Mouse (Mus musculus): ENCODE measurements at regions not wholly inside any gene's neighbourhood (a gene's known extent, or its start where the extent isn't known, plus 50 kb on each side); places are given as distances from the start of the nearest gene placed in this dataset.

DNA sequence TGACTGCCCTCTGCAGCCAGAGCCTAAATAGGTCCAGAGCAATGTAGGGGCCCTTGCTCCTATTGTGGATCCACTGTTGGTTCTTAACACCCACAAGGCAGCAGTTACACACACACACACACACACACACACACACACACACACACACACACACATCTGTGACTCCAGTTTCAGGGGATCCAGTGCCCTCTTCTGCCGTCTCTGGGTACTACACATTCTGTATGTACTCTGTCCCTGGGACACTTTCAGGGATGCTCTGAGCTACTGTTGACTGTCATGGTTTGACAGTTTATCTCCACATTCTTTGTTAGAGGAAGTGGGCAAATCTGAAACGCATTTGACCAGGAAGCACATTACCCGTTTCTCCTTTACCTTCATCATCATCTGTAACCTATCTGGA lies 443.8 kb upstream of the Igfbp7 start:
- TF ChIP-seq E2F4 (IDR thresholded peaks at IDR 0.05; ENCODE audit: borderline replicate concordance, low read depth, low read length) (no peak), CHD2 (IDR thresholded peaks at IDR 0.05; ENCODE audit: low read length) (no peak), TBP (IDR thresholded peaks at IDR 0.05; ENCODE audit: low read depth, low read length) (no peak), SMC3 (IDR thresholded peaks at IDR 0.05; ENCODE audit: low read depth, low read length) (no peak), MEF2A (IDR thresholded peaks at IDR 0.05; ENCODE audit: extremely low read depth, insufficient replicate concordance, low read depth, low read length, poor library complexity, severe bottlenecking) (no peak), MAFK (IDR thresholded peaks at IDR 0.05; ENCODE audit: borderline replicate concordance, low read depth, low read length) (no peak), POLR2A (IDR thresholded peaks at IDR 0.05; ENCODE audit: control insufficient read depth in 1 of 2, insufficient read depth in 1 of 2, low read depth in 1 of 2, low read length in 2 of 2, poor library complexity in 1 of 2) (no peak), CHD1 (IDR thresholded peaks at IDR 0.05; ENCODE audit: low read depth, low read length) (no peak), GATA1 (IDR thresholded peaks at IDR 0.05; ENCODE audit: low read depth, low read length) (no peak), ETS1 (IDR thresholded peaks at IDR 0.05; ENCODE audit: low read depth, low read length) (no peak), KAT2A (conservative IDR thresholded peaks at IDR 0.05; ENCODE audit: low read depth, low read length) (no peak)
- H3K4me1 ChIP-seq (ENCODE audit: control insufficient read depth in 1 of 2, insufficient read depth in 2 of 2, low read length in 2 of 2) = no peaks in the 10 kb centered on the region
- H3K9ac ChIP-seq (ENCODE audit: control insufficient read depth, low read depth, low read length, poor library complexity, severe bottlenecking) = no peak overlapping the region
- no peak overlapping the region for H3K4me3 ChIP-seq (ENCODE audit: control insufficient read depth in 1 of 2, insufficient read depth in 1 of 2, low read depth in 2 of 2, low read length in 2 of 2)
- no peak for DNase-seq (ENCODE audit: low read depth, low spot score)
- no peaks in the 10 kb centered on the region for H3K27me3 ChIP-seq (ENCODE audit: control insufficient read depth in 1 of 2, insufficient read depth in 2 of 2, low read length in 2 of 2)
- H3K36me3 ChIP-seq (ENCODE audit: control insufficient read depth in 1 of 2, insufficient read depth in 2 of 2, low read length in 2 of 2) = no peaks in the 10 kb centered on the region
- no peaks in the 10 kb centered on the region for H3K79me2 ChIP-seq (ENCODE audit: control insufficient read depth, insufficient read depth, low read length, poor library complexity)
- H3K9me3 ChIP-seq (replicated peaks; ENCODE audit: insufficient read depth, low read length) = no peaks in the 10 kb centered on the region
- no peak overlapping the region for H3K27ac ChIP-seq (ENCODE audit: control insufficient read depth, low read depth, low read length)

DNA sequence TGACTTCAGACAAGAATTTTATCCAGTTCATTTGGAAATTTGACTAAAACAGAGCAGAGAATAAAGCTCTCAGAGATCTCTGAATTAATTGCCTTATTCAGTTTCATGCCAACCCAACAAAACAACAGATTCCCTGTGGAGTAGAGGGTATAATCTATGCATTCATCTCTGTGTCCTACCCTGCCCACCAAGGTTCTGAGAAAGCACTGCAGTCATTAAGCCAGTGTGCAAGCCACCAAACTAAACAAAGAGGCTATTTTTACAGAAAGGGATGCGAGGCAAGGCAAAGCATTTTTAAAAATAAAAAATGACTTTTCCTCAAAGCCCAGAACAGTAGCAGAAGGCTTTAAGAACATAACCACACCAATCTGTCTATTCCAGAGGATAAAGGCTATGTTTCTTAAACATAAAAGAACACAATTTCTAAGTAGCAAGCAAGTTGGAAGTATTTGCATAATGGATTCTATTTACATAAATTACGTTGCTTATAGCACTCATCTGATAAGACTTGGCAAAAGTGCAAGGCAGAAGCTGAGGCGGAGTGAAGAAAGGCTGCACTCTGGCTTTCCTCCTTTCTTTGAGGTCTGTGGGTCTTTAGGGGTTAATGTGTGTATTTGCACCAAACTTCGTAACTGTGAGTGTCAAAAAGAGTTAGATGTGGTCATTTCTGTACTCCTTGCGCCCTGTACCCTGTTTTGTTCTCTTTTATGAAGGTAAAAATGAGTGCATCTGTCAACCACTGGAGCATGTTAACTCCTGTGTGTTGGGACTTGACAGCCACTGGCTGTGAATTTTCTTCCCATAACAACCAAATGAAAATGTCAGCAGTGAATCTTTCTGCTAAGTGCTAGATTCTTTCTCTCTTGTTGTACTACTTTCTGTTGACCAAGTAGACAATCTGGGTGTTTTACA lies 430.6 kb upstream of the Igfbp7 start:
- H3K4me1 ChIP-seq (ENCODE audit: control insufficient read depth in 1 of 2, insufficient read depth in 2 of 2, low read length in 2 of 2) = no peaks in the 10 kb centered on the region
- no peak for DNase-seq (ENCODE audit: low read depth, low spot score)
- H3K79me2 ChIP-seq (ENCODE audit: control insufficient read depth, insufficient read depth, low read length, poor library complexity) = no peaks in the 10 kb centered on the region
- no peaks in the 10 kb centered on the region for H3K9me3 ChIP-seq (replicated peaks; ENCODE audit: insufficient read depth, low read length)
- no peaks in the 10 kb centered on the region for H3K27me3 ChIP-seq (ENCODE audit: control insufficient read depth in 1 of 2, insufficient read depth in 2 of 2, low read length in 2 of 2)
- TF ChIP-seq TCF12 (IDR thresholded peaks at IDR 0.05; ENCODE audit: low read depth, low read length) = no peak
- TF ChIP-seq RAD21 (IDR thresholded peaks at IDR 0.05; ENCODE audit: low read depth, low read length) = no peak
- TF ChIP-seq POLR2A (IDR thresholded peaks at IDR 0.05; ENCODE audit: control insufficient read depth in 1 of 2, insufficient read depth in 1 of 2, low read depth in 1 of 2, low read length in 2 of 2, poor library complexity in 1 of 2) = no peak
- no peak for TF ChIP-seq ZC3H11A (IDR thresholded peaks at IDR 0.05; ENCODE audit: low read depth, low read length)
- no peak for TF ChIP-seq MXI1 (IDR thresholded peaks at IDR 0.05; ENCODE audit: low read depth, low read length)
- no peak for TF ChIP-seq CHD1 (IDR thresholded peaks at IDR 0.05; ENCODE audit: low read depth, low read length)
- no peak for TF ChIP-seq GABPA (IDR thresholded peaks at IDR 0.05; ENCODE audit: low read depth, low read length)
- TF ChIP-seq POLR2AphosphoS2 (IDR thresholded peaks at IDR 0.05; ENCODE audit: low read length) = no peak
- TF ChIP-seq ZNF384 (IDR thresholded peaks at IDR 0.05; ENCODE audit: low read depth, low read length) = no peak
- no peak for TF ChIP-seq USF2 (IDR thresholded peaks at IDR 0.05; ENCODE audit: borderline replicate concordance in 1 of 2, insufficient read depth in 1 of 2, low read depth in 1 of 2, low read length in 2 of 2)
- no peak for TF ChIP-seq E2F4 (IDR thresholded peaks at IDR 0.05; ENCODE audit: borderline replicate concordance, low read depth, low read length)
- TF ChIP-seq BHLHE40 (IDR thresholded peaks at IDR 0.05; ENCODE audit: borderline replicate concordance, low read depth, low read length) = no peak
- no peak overlapping the region for H3K4me3 ChIP-seq (ENCODE audit: control insufficient read depth in 1 of 2, insufficient read depth in 1 of 2, low read depth in 2 of 2, low read length in 2 of 2)
- H3K27ac ChIP-seq (ENCODE audit: control insufficient read depth, low read depth, low read length) = no peak overlapping the region
- no peak overlapping the region for H3K9ac ChIP-seq (ENCODE audit: control insufficient read depth, low read depth, low read length, poor library complexity, severe bottlenecking)
- no peaks in the 10 kb centered on the region for H3K36me3 ChIP-seq (ENCODE audit: control insufficient read depth in 1 of 2, insufficient read depth in 2 of 2, low read length in 2 of 2)

All from MEL (cell line).